Mouse (Mus musculus): ENCODE data around the gene Crb2. TPM values are rescaled to one million over a fixed set of nuclear protein-coding genes. Genes with fewer than 3 reads are reported as not detected.
A peak's percentile ranks its signal among the peaks of the same experiment; 100 is the strongest.

The Crb2 gene
- polyA plus RNA-seq, 1 experiment from 2014 or later, result 0.10 TPM

GRCm38 (mm10) chr2:37797046-37797445, 21.0 kb downstream of the Crb2 start:
- DNase-seq (ENCODE audit: low spot score), result no peak

GRCm38 (mm10) chr2:37799137-37799536, 23.1 kb downstream of the Crb2 start:
- no peak for DNase-seq (ENCODE audit: low spot score)

GRCm38 (mm10) chr2:37801687-37802086, 25.6 kb downstream of the Crb2 start:
- DNase-seq (ENCODE audit: low spot score), result no peak

GRCm38 (mm10) chr2:37802610-37803212, 26.7 kb downstream of the Crb2 start:
- DNase-seq (ENCODE audit: low spot score), result peak; percentile 62

GRCm38 (mm10) chr2:37811682-37812081, 35.6 kb downstream of the Crb2 start:
- DNase-seq (ENCODE audit: low spot score), result no peak

GRCm38 (mm10) chr2:37812401-37812800, 36.4 kb downstream of the Crb2 start:
- no peak for DNase-seq (ENCODE audit: low spot score)

- no peak for DNase-seq (ENCODE audit: low spot score)
Observed at GRCm38 (mm10) chr2:37814820-37815361, 38.8 kb downstream of the Crb2 start.

GRCm38 (mm10) chr2:37815676-37816075, 39.6 kb downstream of the Crb2 start:
- peak; percentile 70 for DNase-seq (ENCODE audit: low spot score)

GRCm38 (mm10) chr2:37818761-37819525, 42.9 kb downstream of the Crb2 start:
- DNase-seq (ENCODE audit: low spot score), result no peak

GRCm38 (mm10) chr2:37819526-37820152, 43.6 kb downstream of the Crb2 start:
- DNase-seq (ENCODE audit: low spot score), result no peak

GRCm38 (mm10) chr2:37822122-37822521, 46.1 kb downstream of the Crb2 start:
- DNase-seq (ENCODE audit: low spot score), result no peak

GRCm38 (mm10) chr2:37823826-37824225, 47.8 kb downstream of the Crb2 start:
- no peak for DNase-seq (ENCODE audit: low spot score)

GRCm38 (mm10) chr2:37829758-37830275, 53.8 kb downstream of the Crb2 start:
- DNase-seq (ENCODE audit: low spot score), result peak; percentile 7

GRCm38 (mm10) chr2:37832253-37832652, 56.2 kb downstream of the Crb2 start:
- no peak for DNase-seq (ENCODE audit: low spot score)

- DNase-seq (ENCODE audit: low spot score), result no peak
Observed at GRCm38 (mm10) chr2:37836926-37837325, 60.9 kb downstream of the Crb2 start.

GRCm38 (mm10) chr2:37837542-37837941, 61.5 kb downstream of the Crb2 start:
- no peak for DNase-seq (ENCODE audit: low spot score)

- DNase-seq (ENCODE audit: low spot score), result no peak
Observed at GRCm38 (mm10) chr2:37838202-37838984, 62.3 kb downstream of the Crb2 start.

- no peak for DNase-seq (ENCODE audit: low spot score)
Observed at GRCm38 (mm10) chr2:37839922-37840321, 63.9 kb downstream of the Crb2 start.

- no peak for DNase-seq (ENCODE audit: low spot score)
Observed at GRCm38 (mm10) chr2:37842151-37842569, 66.1 kb downstream of the Crb2 start.

GRCm38 (mm10) chr2:37842719-37843118, 66.7 kb downstream of the Crb2 start:
- DNase-seq (ENCODE audit: low spot score), result no peak

All from thymus, postnatal 0 days (tissue).